Mouse (Mus musculus) kidney, embryonic 16.5 days (tissue): Measurements from ENCODE around the gene Snrk. TPM values are rescaled to one million over a fixed set of nuclear protein-coding genes. Genes with fewer than 3 reads are reported as not detected.

Experiments used
- ATAC-seq: fragments of 200-750 bp; cut with Nextera tagmentation; 2 replicates; pipeline ENCODE4 v1.8.0; 2017; ENCODE audit warnings: moderate TSS enrichment; ENCODE audit not compliant: low FRiP score, low TSS enrichment
- H3K27ac ChIP-seq: fragments of 300-500 bp; sonication (generic); 2 replicates; pipeline ENCODE4 v1.5.1; 2014; ENCODE audit warnings: low read length
- H3K27me3 ChIP-seq: fragments of 300-500 bp; sonication (generic); 2 replicates; pipeline ENCODE4 v1.6.1; 2014; ENCODE audit warnings: low read length, control low read depth, mixed read lengths; ENCODE audit not compliant: insufficient read depth
- H3K36me3 ChIP-seq: fragments of 300-500 bp; sonication (generic); 2 replicates; pipeline ENCODE4 v1.6.1; 2014; ENCODE audit warnings: low read length, control low read depth, mixed read lengths; ENCODE audit not compliant: insufficient read depth
- H3K4me1 ChIP-seq: fragments of 300-500 bp; sonication (generic); 2 replicates; pipeline ENCODE4 v1.6.1; 2014; ENCODE audit warnings: low read length, control low read depth, mixed read lengths; ENCODE audit not compliant: insufficient read depth
- H3K4me2 ChIP-seq: fragments of 300-500 bp; sonication (generic); replicated peaks from 2 replicates; pipeline ENCODE4 v1.6.1; 2014; ENCODE audit warnings: low read depth, low read length
- H3K4me3 ChIP-seq: fragments of 300-500 bp; sonication (generic); 2 replicates; pipeline ENCODE4 v1.5.1; 2014; ENCODE audit warnings: mild to moderate bottlenecking, low read length
- H3K9ac ChIP-seq: fragments of 300-500 bp; sonication (generic); replicated peaks from 2 replicates; pipeline ENCODE4 v1.6.1; 2014; ENCODE audit warnings: low read length
- H3K9me3 ChIP-seq: fragments of 300-500 bp; sonication (generic); 2 replicates; pipeline ENCODE4 v1.6.1; 2016; ENCODE audit warnings: low read length, control low read depth
- WGBS: fragments of 180-500 bp; shearing (Covaris S2); extraction: QIAGEN DNeasy Blood & Tissue Kit; methylation state at CpG from one replicate; pipeline ENCODE4 v1.1.7; 2014; 5-methylcytosine and 5-hydroxymethylcytosine counted together
- polyA plus RNA-seq: library from polyadenylated mRNA; unstranded; fragments of >200 nt; fragmentation: Nextera tagmentation; extraction: Ambion mirVana; gene quantifications from 2 replicates; pipeline ENCODE4 v1.2.1, GENCODE M21; 2015

Snrk gene
- polyA plus RNA-seq, 1 experiment from 2014 or later = 65.1 TPM

DNA sequence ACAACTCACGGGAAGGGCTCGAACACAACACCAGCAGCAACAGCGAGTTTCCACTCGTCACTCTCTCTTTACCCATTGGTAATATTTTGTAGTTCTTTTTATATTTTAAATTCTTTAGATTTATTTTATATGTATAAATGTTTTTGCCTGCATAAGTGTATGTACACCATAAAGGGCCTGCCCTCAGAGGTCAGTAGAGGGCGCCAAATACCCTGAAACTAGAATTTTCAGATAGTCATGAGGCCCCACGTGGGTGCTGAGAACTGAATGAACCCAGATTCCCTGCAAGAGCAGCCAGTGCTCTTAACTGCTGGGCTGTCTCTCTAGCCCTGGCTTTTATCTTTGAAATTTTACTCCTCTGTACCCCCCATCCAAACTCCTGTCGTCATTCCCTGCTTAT lies 87.4 kb downstream of the Snrk start:
- Histone ChIP-seq H3K9me3 (no peaks in the 10 kb centered on the region), H3K4me2 (no peak overlapping the region), H3K36me3 (no peaks in the 10 kb centered on the region), H3K9ac (no peak overlapping the region), H3K27me3 (no peaks in the 10 kb centered on the region), H3K4me1 (0 out of 2 replicates have a peak, but pooled peaks cover 4% of the 10 kb centered on the region), H3K4me3 (no peak overlapping the region), H3K27ac (no peak overlapping the region)
- no peak for ATAC-seq
- 71% methylated on average over 7 of the region's 7 CpGs for WGBS

DNA sequence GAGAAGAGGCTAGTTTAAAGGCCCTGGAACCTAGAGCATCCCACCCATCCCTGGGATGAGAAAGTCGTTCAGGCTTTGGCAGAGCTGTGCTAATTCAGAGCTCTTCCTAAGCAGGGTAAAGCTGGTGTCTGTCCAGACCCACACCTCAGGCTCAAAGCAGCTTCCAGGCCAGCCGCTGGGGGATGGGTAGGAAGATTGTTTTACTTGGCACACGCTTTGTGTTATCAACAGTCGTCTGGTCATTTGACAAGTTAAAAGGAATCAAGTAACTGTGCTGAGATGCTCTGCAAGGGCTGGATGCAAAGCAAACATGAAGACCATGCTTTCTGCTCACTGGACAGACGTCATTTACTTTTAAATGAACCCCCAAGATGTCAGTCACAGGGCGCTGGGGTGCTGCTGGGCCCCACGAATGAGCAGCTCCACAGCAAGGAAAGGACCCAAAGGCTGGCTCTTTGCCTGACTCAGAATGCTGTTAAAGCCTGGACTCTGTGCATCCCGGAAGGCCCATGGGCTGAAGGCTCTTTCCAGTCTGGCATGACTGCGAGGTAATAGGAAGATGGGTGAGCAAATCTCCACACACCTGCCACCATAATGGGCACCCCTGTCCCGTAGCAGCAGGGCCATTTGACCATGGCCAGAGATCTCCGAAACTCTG lies 88.6 kb downstream of the Snrk start:
- 0 out of 2 replicates have a peak, but pooled peaks cover 4% of the 10 kb centered on the region for H3K4me1 ChIP-seq
- H3K9me3 ChIP-seq = no peaks in the 10 kb centered on the region
- H3K4me3 ChIP-seq = no peak overlapping the region
- H3K27ac ChIP-seq = no peak overlapping the region
- ATAC-seq = no peak
- H3K27me3 ChIP-seq = no peaks in the 10 kb centered on the region
- H3K36me3 ChIP-seq = no peaks in the 10 kb centered on the region
- no peak overlapping the region for H3K9ac ChIP-seq
- WGBS = 41% methylated on average over 11 of the region's 11 CpGs
- H3K4me2 ChIP-seq = no peak overlapping the region

DNA sequence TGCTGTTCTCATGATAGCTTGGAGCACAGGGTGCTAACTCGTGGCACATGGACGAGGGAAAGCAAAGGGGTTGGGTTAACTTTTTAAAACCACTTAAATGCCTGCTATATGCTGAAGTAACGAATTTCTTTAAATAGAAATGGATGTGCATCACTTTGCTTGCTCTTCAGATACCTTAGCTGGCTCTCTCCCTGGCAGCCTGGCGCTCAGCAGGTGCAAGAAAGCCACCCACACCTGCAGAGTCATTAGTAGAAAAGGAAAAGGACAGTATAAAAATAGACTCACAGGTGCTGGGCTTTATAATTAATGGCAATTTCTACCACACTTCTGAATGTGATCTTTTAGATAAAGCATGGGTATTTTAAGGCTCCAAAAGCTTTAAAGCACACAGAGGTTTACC lies 91.2 kb downstream of the Snrk start:
- no peak overlapping the region for H3K27ac ChIP-seq
- H3K27me3 ChIP-seq = no peaks in the 10 kb centered on the region
- no peak overlapping the region for H3K9ac ChIP-seq
- no peaks in the 10 kb centered on the region for H3K9me3 ChIP-seq
- ATAC-seq = no peak
- H3K4me3 ChIP-seq = no peak overlapping the region
- no peak overlapping the region for H3K4me2 ChIP-seq
- H3K4me1 ChIP-seq = 0 out of 2 replicates have a peak, but pooled peaks cover 4% of the 10 kb centered on the region
- H3K36me3 ChIP-seq = no peaks in the 10 kb centered on the region
- WGBS = 79% methylated on average over 4 of the region's 4 CpGs

GRCm38 (mm10) chr9:122215118-122215517 lies 98.1 kb downstream of the Snrk start:
- H3K27me3 ChIP-seq = no peaks in the 10 kb centered on the region
- H3K9me3 ChIP-seq = no peaks in the 10 kb centered on the region
- no peak for ATAC-seq
- no peak overlapping the region for H3K4me3 ChIP-seq
- no peaks in the 10 kb centered on the region for H3K4me1 ChIP-seq
- H3K9ac ChIP-seq = no peak overlapping the region
- H3K4me2 ChIP-seq = no peak overlapping the region
- H3K36me3 ChIP-seq = no peaks in the 10 kb centered on the region
- H3K27ac ChIP-seq = no peak overlapping the region

GRCm38 (mm10) chr9:122216945-122217529 lies 100.0 kb downstream of the Snrk start:
- no peak overlapping the region for H3K27ac ChIP-seq
- no peak overlapping the region for H3K4me3 ChIP-seq
- no peaks in the 10 kb centered on the region for H3K4me1 ChIP-seq
- 33% methylated on average over 7 of the region's 7 CpGs for WGBS
- no peak for ATAC-seq
- no peak overlapping the region for H3K9ac ChIP-seq
- no peaks in the 10 kb centered on the region for H3K36me3 ChIP-seq
- H3K27me3 ChIP-seq = no peaks in the 10 kb centered on the region
- H3K4me2 ChIP-seq = no peak overlapping the region
- H3K9me3 ChIP-seq = no peaks in the 10 kb centered on the region

Other genes starting within 250 kb of the Snrk start
- gene Ackr2, start 218.9 kb upstream of the Snrk start, polyA plus RNA-seq = 0.90 and 1.2 TPM in 2 replicates
- not detected in 2 replicates for gene Cyp8b1, start 201.0 kb upstream of the Snrk start, polyA plus RNA-seq
- gene Fam198a, start 166.3 kb upstream of the Snrk start, polyA plus RNA-seq = 2.0 and 2.8 TPM in 2 replicates
- gene Pomgnt2, start 120.2 kb upstream of the Snrk start, polyA plus RNA-seq = 19.1 and 19.9 TPM in 2 replicates
- gene Ano10, start 177.2 kb downstream of the Snrk start, polyA plus RNA-seq = 39.2 and 39.6 TPM in 2 replicates
- 23.6 and 25.0 TPM in 2 replicates for gene Abhd5, start 234.3 kb downstream of the Snrk start, polyA plus RNA-seq